Mouse (Mus musculus) urinary bladder, postnatal 36 days (tissue): ENCODE measurements around the gene Treml1.

ENCODE experiments used
- DNase-seq, 2 experiments: peaks; one replicate each; pipeline ENCODE4 v3.0.0; 2022; ENCODE audit warnings: low spot score in 2 of 2, mixed read lengths in 1 of 2

Gene Treml1

GRCm38 (mm10) chr17:48360462-48360861 is 746 bp downstream of the Treml1 start:
- DNase-seq: no peak

- no peak for DNase-seq
Measured at GRCm38 (mm10) chr17:48362346-48362745, 2.6 kb downstream of the Treml1 start.

GRCm38 (mm10) chr17:48362966-48363365 is 3.2 kb downstream of the Treml1 start:
- DNase-seq: peak in 1 of 2 experiments; percentile 17

GRCm38 (mm10) chr17:48363421-48363965 is 3.8 kb downstream of the Treml1 start:
- no peak for DNase-seq

- no peak for DNase-seq
Measured at GRCm38 (mm10) chr17:48365511-48366155, 5.9 kb downstream of the Treml1 start.

- no peak for DNase-seq
Measured at GRCm38 (mm10) chr17:48366806-48367205, 7.1 kb downstream of the Treml1 start.

GRCm38 (mm10) chr17:48371621-48372020 is 11.9 kb downstream of the Treml1 start:
- DNase-seq: no peak

- no peak for DNase-seq
Measured at GRCm38 (mm10) chr17:48372987-48373386, 13.3 kb downstream of the Treml1 start.

- no peak for DNase-seq
Measured at GRCm38 (mm10) chr17:48376102-48376501, 16.4 kb downstream of the Treml1 start.

GRCm38 (mm10) chr17:48379050-48379449 is 19.3 kb downstream of the Treml1 start:
- DNase-seq: no peak

- no peak for DNase-seq
Measured at GRCm38 (mm10) chr17:48385786-48386461, 26.2 kb downstream of the Treml1 start.

GRCm38 (mm10) chr17:48388666-48389065 is 28.9 kb downstream of the Treml1 start:
- DNase-seq: no peak

- no peak for DNase-seq
Measured at GRCm38 (mm10) chr17:48389442-48389841, 29.7 kb downstream of the Treml1 start.

GRCm38 (mm10) chr17:48391446-48391845 is 31.7 kb downstream of the Treml1 start:
- DNase-seq: no peak

GRCm38 (mm10) chr17:48392616-48393015 is 32.9 kb downstream of the Treml1 start:
- no peak for DNase-seq

GRCm38 (mm10) chr17:48401710-48402109 is 42.0 kb downstream of the Treml1 start:
- no peak for DNase-seq

GRCm38 (mm10) chr17:48402751-48403150 is 43.0 kb downstream of the Treml1 start:
- DNase-seq: no peak

GRCm38 (mm10) chr17:48403848-48404247 is 44.1 kb downstream of the Treml1 start:
- no peak for DNase-seq

- DNase-seq: no peak
Measured at GRCm38 (mm10) chr17:48404706-48405105, 45.0 kb downstream of the Treml1 start.

GRCm38 (mm10) chr17:48407154-48407553 is 47.4 kb downstream of the Treml1 start:
- no peak for DNase-seq

GRCm38 (mm10) chr17:48407910-48408525 is 48.3 kb downstream of the Treml1 start:
- no peak for DNase-seq

- peak; percentile 59 to 74 for DNase-seq
Measured at GRCm38 (mm10) chr17:48408526-48409291, 49.0 kb downstream of the Treml1 start.
